Mouse (Mus musculus): ENCODE data around the gene Gm28038. TPM values are rescaled to one million over a fixed set of nuclear protein-coding genes. Genes with fewer than 3 reads are reported as not detected.

The Gm28038 gene
- polyA plus RNA-seq, 1 experiment from 2014 or later: not detected

- Histone ChIP-seq H3K27ac (replicated peaks; ENCODE audit: low read depth, low read length) (no peak overlapping the region), H3K27me3 (replicated peaks; ENCODE audit: control insufficient read depth, insufficient read depth, low read length) (no peaks in the 10 kb centered on the region), H3K9ac (ENCODE audit: low read depth, low read length) (no peak overlapping the region), H3K4me1 (ENCODE audit: control insufficient read depth, insufficient read depth, low read length) (no peaks in the 10 kb centered on the region), H3K36me3 (ENCODE audit: control insufficient read depth, insufficient read depth, low read length) (peaks cover 99% of the 10 kb centered on the region), H3K4me3 (ENCODE audit: low read depth, low read length) (no peak overlapping the region), H3K4me2 (ENCODE audit: low read depth, low read length) (no peak overlapping the region), H3K9me3 (ENCODE audit: control insufficient read depth, low read length) (no peaks in the 10 kb centered on the region)
- no peak for DNase-seq (ENCODE audit: low spot score)
- ATAC-seq (ENCODE audit: low read depth): no peak
- WGBS: 93% methylated on average over 7 of the region's 7 CpGs
These were observed 61.7 kb downstream of the Gm28038 start for GRCm38 (mm10) chr2:30342544-30342943.

DNA sequence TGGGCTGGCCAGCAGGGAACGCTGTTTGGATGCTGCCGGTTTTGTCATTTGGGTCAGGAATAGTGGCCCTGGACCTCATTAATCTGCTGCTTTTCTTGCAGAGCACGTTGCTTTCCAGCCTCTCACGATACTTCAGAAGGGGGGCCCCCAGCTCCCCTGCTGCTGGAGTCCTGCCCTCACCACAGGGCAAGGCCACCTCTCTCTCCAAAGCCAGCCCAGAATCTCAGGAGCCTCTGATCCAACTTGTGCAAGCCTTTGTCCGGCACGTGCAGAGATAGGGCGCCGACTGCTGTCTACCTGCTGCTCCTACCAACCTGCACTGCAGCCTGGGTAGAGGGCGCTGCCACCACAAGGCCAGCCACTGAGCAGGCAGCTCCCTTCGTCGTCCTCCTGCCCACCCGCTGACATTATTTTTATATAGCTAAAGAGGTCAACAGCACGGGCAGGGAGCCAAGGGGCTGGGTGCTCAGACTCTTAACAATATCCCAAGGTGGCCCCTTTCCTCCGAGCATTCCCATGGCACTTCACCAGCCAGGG lies 62.8 kb downstream of the Gm28038 start:
- Histone ChIP-seq H3K4me2 (ENCODE audit: low read depth, low read length) (no peak overlapping the region), H3K9ac (ENCODE audit: low read depth, low read length) (no peak overlapping the region), H3K9me3 (ENCODE audit: control insufficient read depth, low read length) (no peaks in the 10 kb centered on the region), H3K27ac (replicated peaks; ENCODE audit: low read depth, low read length) (no peak overlapping the region), H3K36me3 (ENCODE audit: control insufficient read depth, insufficient read depth, low read length) (peaks cover 99% of the 10 kb centered on the region), H3K4me3 (ENCODE audit: low read depth, low read length) (no peak overlapping the region), H3K4me1 (ENCODE audit: control insufficient read depth, insufficient read depth, low read length) (no peaks in the 10 kb centered on the region), H3K27me3 (replicated peaks; ENCODE audit: control insufficient read depth, insufficient read depth, low read length) (no peaks in the 10 kb centered on the region)
- DNase-seq (ENCODE audit: low spot score): no peak
- no peak for ATAC-seq (ENCODE audit: low read depth)
- 76% methylated on average over 14 of the region's 14 CpGs for WGBS

- Histone ChIP-seq H3K4me2 (ENCODE audit: low read depth, low read length) (no peak overlapping the region), H3K27me3 (replicated peaks; ENCODE audit: control insufficient read depth, insufficient read depth, low read length) (no peaks in the 10 kb centered on the region), H3K9me3 (ENCODE audit: control insufficient read depth, low read length) (no peaks in the 10 kb centered on the region), H3K4me3 (ENCODE audit: low read depth, low read length) (no peak overlapping the region), H3K4me1 (ENCODE audit: control insufficient read depth, insufficient read depth, low read length) (no peaks in the 10 kb centered on the region), H3K36me3 (ENCODE audit: control insufficient read depth, insufficient read depth, low read length) (peaks cover 99% of the 10 kb centered on the region), H3K9ac (ENCODE audit: low read depth, low read length) (no peak overlapping the region), H3K27ac (replicated peaks; ENCODE audit: low read depth, low read length) (no peak overlapping the region)
- DNase-seq (ENCODE audit: low spot score) (no peak), ATAC-seq (ENCODE audit: low read depth) (no peak)
- WGBS: 90% methylated on average over 7 of the region's 7 CpGs
These were observed 65.3 kb downstream of the Gm28038 start for GRCm38 (mm10) chr2:30345971-30346676.

- H3K27me3 ChIP-seq (replicated peaks; ENCODE audit: control insufficient read depth, insufficient read depth, low read length): no peaks in the 10 kb centered on the region
- no peaks in the 10 kb centered on the region for H3K4me1 ChIP-seq (ENCODE audit: control insufficient read depth, insufficient read depth, low read length)
- H3K9me3 ChIP-seq (ENCODE audit: control insufficient read depth, low read length): no peaks in the 10 kb centered on the region
- 92% methylated on average over 6 of the region's 6 CpGs for WGBS
- ATAC-seq (ENCODE audit: low read depth) (no peak), DNase-seq (ENCODE audit: low spot score) (no peak)
- H3K4me2 ChIP-seq (ENCODE audit: low read depth, low read length): no peak overlapping the region
- no peak overlapping the region for H3K4me3 ChIP-seq (ENCODE audit: low read depth, low read length)
- peaks cover 89% of the 10 kb centered on the region for H3K36me3 ChIP-seq (ENCODE audit: control insufficient read depth, insufficient read depth, low read length)
- no peak overlapping the region for H3K27ac ChIP-seq (replicated peaks; ENCODE audit: low read depth, low read length)
- H3K9ac ChIP-seq (ENCODE audit: low read depth, low read length): no peak overlapping the region
These were observed 68.4 kb downstream of the Gm28038 start for GRCm38 (mm10) chr2:30349196-30349595.

Other genes with a start within 250 kb of the Gm28038 start
- gene Wdr34, start 232.2 kb upstream of the Gm28038 start, polyA plus RNA-seq (2014; fragmentation: Nextera tagmentation; extraction: Ambion mirVana): 29.0 and 33.7 TPM in 2 replicates
- gene Set, start 223.7 kb upstream of the Gm28038 start, polyA plus RNA-seq (2014; fragmentation: Nextera tagmentation; extraction: Ambion mirVana): 351 and 393 TPM in 2 replicates
- gene Pkn3, start 203.4 kb upstream of the Gm28038 start, polyA plus RNA-seq (2014; fragmentation: Nextera tagmentation; extraction: Ambion mirVana): 5.6 and 7.6 TPM in 2 replicates
- 26.1 and 28.9 TPM in 2 replicates for gene Zdhhc12, start 187.4 kb upstream of the Gm28038 start, polyA plus RNA-seq (2014; fragmentation: Nextera tagmentation; extraction: Ambion mirVana)
- gene Zer1, start 156.5 kb upstream of the Gm28038 start, polyA plus RNA-seq (2014; fragmentation: Nextera tagmentation; extraction: Ambion mirVana): 7.9 and 8.3 TPM in 2 replicates
- gene Tbc1d13, start 147.3 kb upstream of the Gm28038 start, polyA plus RNA-seq (2014; fragmentation: Nextera tagmentation; extraction: Ambion mirVana): 10.5 TPM in 2 replicates
- gene Endog, start 109.5 kb upstream of the Gm28038 start, polyA plus RNA-seq (2014; fragmentation: Nextera tagmentation; extraction: Ambion mirVana): 21.9 and 26.5 TPM in 2 replicates
- gene Spout1, start 102.6 kb upstream of the Gm28038 start, polyA plus RNA-seq (2014; fragmentation: Nextera tagmentation; extraction: Ambion mirVana): 63.8 and 67.8 TPM in 2 replicates
- gene Kyat1, start 75.2 kb upstream of the Gm28038 start, polyA plus RNA-seq (2014; fragmentation: Nextera tagmentation; extraction: Ambion mirVana): 8.1 and 8.2 TPM in 2 replicates
- 39.2 and 41.3 TPM in 2 replicates for gene Lrrc8a, start 43.3 kb upstream of the Gm28038 start, polyA plus RNA-seq (2014; fragmentation: Nextera tagmentation; extraction: Ambion mirVana)
- gene Gm28035, start 40.5 kb upstream of the Gm28038 start, polyA plus RNA-seq (2014; fragmentation: Nextera tagmentation; extraction: Ambion mirVana): 0.06 TPM in 1 of 2 replicates, not detected in the other
- gene Phyhd1, start 14.8 kb upstream of the Gm28038 start, polyA plus RNA-seq (2014; fragmentation: Nextera tagmentation; extraction: Ambion mirVana): 5.4 and 5.7 TPM in 2 replicates
- 30.2 and 30.8 TPM in 2 replicates for gene Dolk, start 5.3 kb downstream of the Gm28038 start, polyA plus RNA-seq (2014; fragmentation: Nextera tagmentation; extraction: Ambion mirVana)
- 35.4 and 39.4 TPM in 2 replicates for gene Nup188, start 5.4 kb downstream of the Gm28038 start, polyA plus RNA-seq (2014; fragmentation: Nextera tagmentation; extraction: Ambion mirVana)
- 79.3 and 83.1 TPM in 2 replicates for gene Sh3glb2, start 78.3 kb downstream of the Gm28038 start, polyA plus RNA-seq (2014; fragmentation: Nextera tagmentation; extraction: Ambion mirVana)
- 17.6 and 18.8 TPM in 2 replicates for gene Miga2, start 83.2 kb downstream of the Gm28038 start, polyA plus RNA-seq (2014; fragmentation: Nextera tagmentation; extraction: Ambion mirVana)
- 28.5 and 29.0 TPM in 2 replicates for gene Dolpp1, start 111.2 kb downstream of the Gm28038 start, polyA plus RNA-seq (2014; fragmentation: Nextera tagmentation; extraction: Ambion mirVana)
- 43.5 and 46.9 TPM in 2 replicates for gene Crat, start 134.8 kb downstream of the Gm28038 start, polyA plus RNA-seq (2014; fragmentation: Nextera tagmentation; extraction: Ambion mirVana)
- 70.2 and 77.1 TPM in 2 replicates for gene Ptpa, start 135.0 kb downstream of the Gm28038 start, polyA plus RNA-seq (2014; fragmentation: Nextera tagmentation; extraction: Ambion mirVana)
- 3.4 TPM in 2 replicates for gene Ier5l, start 193.2 kb downstream of the Gm28038 start, polyA plus RNA-seq (2014; fragmentation: Nextera tagmentation; extraction: Ambion mirVana)

All from embryonic facial prominence, embryonic 14.5 days (tissue).